ENCODE assay signal across 9 mouse cellular contexts in genomic region chr2:172474970-172475369, GRCm38 (mm10). TPM values are rescaled to one million over a fixed set of nuclear protein-coding genes. Genes with fewer than 3 reads are reported as not detected.
DNase-seq lines count a peak whose midpoint lies in the region; ATAC-seq and TF ChIP-seq lines count a peak whose summit lies in the region.
"Had no signal": no experiment of that assay in that cellular context is flagged by ENCODE, and none has a peak within 500 bp of the region (broad histone marks: within the 10 kb centered on the region; RNA-seq: fewer than 3 reads in every experiment).

No protein-coding gene starts in this region.

- TF ChIP-seq POLR2A in lung, adult 2 months (IDR thresholded peaks at IDR 0.05; ENCODE audit: borderline replicate concordance, extremely low read depth, low read depth, low read length) = no peak

- TF ChIP-seq CTCF in lung, adult 2 months (IDR thresholded peaks at IDR 0.05; ENCODE audit: insufficient read depth, low read length) = peak; percentile 52

- peaks cover 2% of the 10 kb centered on the region; the same call in 1 of the 2 replicates for H3K4me1 ChIP-seq in lung, adult 2 months (ENCODE audit: control insufficient read depth, insufficient read depth, low read length)

- no peak overlapping the region for H3K4me3 ChIP-seq in lung, adult 2 months (replicated peaks; ENCODE audit: extremely low read depth, low read depth, low read length)
- H3K4me3 ChIP-seq: heart, embryonic 15.5 days had no signal

- no peak for ATAC-seq in CD4-positive, CD25-positive, alpha-beta regulatory T cell, adult 4 months
- ATAC-seq in erythroblast, adult 5-6 weeks (replicated peaks; ENCODE audit: low FRiP score, poor library complexity, severe bottlenecking) = no peak

- 33% methylated on average over 6 of the region's 6 CpGs for WGBS in lung, adult 2 months

- DNase-seq in CD4-positive, CD25-positive, alpha-beta regulatory T cell, adult 2 months (ENCODE audit: low read depth, low spot score) = peak; percentile 66
- peak; percentile 14 for DNase-seq in lung, adult 2 months
- no peak for DNase-seq in lung, postnatal 25 days (ENCODE audit: low spot score)
- peak; percentile 29 to 77 for DNase-seq in kidney, postnatal 36 days
- DNase-seq in thymus, postnatal 10 days (ENCODE audit: low spot score in 2 of 2) = peak; percentile 38 to 67
- no peak for DNase-seq in right cerebral cortex, adult 2 months (ENCODE audit: low spot score in 2 of 2)

RNA-seq across cellular contexts. Expression of gene Fam209, which starts 2.6 kb away (rescaled TPM):
- 1 to 10 TPM; 1.6 to 2.5 TPM for polyA plus RNA-seq in CD4-positive, CD25-positive, alpha-beta regulatory T cell, adult 4 months (2017; shearing (Covaris generic))
- 0.25 and 0.26 TPM in 2 replicates for polyA plus RNA-seq in lung, adult 2 months (2012; rRNA removed)
- not detected in 2 replicates for total RNA-seq in erythroblast, adult 5-6 weeks (2015; ENCODE audit: low replicate concordance)
- total RNA-seq in erythroblast, adult 5-6 weeks (2017; ENCODE audit: low replicate concordance) = not detected in 2 replicates
- polyA plus RNA-seq: heart, embryonic 15.5 days had no signal

RNA-seq across cellular contexts. Expression of gene Gcnt7, which starts 16.6 kb away (rescaled TPM):
- 1 to 10 TPM; 3.9 to 4.7 TPM for polyA plus RNA-seq in CD4-positive, CD25-positive, alpha-beta regulatory T cell, adult 4 months (2017; shearing (Covaris generic))
- 0.06 TPM in 1 of 2 replicates, not detected in the other for polyA plus RNA-seq in lung, adult 2 months (2012; rRNA removed)
- not detected in 2 replicates for total RNA-seq in erythroblast, adult 5-6 weeks (2015; ENCODE audit: low replicate concordance)
- total RNA-seq in erythroblast, adult 5-6 weeks (2017; ENCODE audit: low replicate concordance) = 1.1 TPM in 1 of 2 replicates, not detected in the other

RNA-seq across cellular contexts. Expression of gene Rtf2, which starts 34.6 kb away (rescaled TPM):
- polyA plus RNA-seq in CD4-positive, CD25-positive, alpha-beta regulatory T cell, adult 4 months (2017; shearing (Covaris generic)) = 100 to 1,000 TPM; 139 to 161 TPM
- 34.1 and 47.6 TPM in 2 replicates for polyA plus RNA-seq in lung, adult 2 months (2012; rRNA removed)
- total RNA-seq in erythroblast, adult 5-6 weeks (2015; ENCODE audit: low replicate concordance) = 18.3 and 24.7 TPM in 2 replicates
- total RNA-seq in erythroblast, adult 5-6 weeks (2017; ENCODE audit: low replicate concordance) = 59.5 and 80.9 TPM in 2 replicates

Comparison
In these comparisons a context has a peak if more than half of its experiments do, and no peak if none do; other contexts are left out.
1. DNase-seq: peak in CD4-positive, CD25-positive, alpha-beta regulatory T cell, adult 2 months (single experiment), lung, adult 2 months (single experiment), kidney, postnatal 36 days (2 of 2) and thymus, postnatal 10 days (2 of 2); none in lung, postnatal 25 days (single experiment) and right cerebral cortex, adult 2 months (0 of 2).